Mouse (Mus musculus) heart, adult 2 months (tissue): ENCODE measurements at regions not wholly inside any gene's neighbourhood (a gene's known extent, or its start where the extent isn't known, plus 50 kb on each side); places are given as distances from the start of the nearest gene placed in this dataset.

Experiments used
- CTCF ChIP-seq: fragments of 200-600 bp; IDR thresholded peaks from 2 replicates; pipeline ENCODE4 v1.8.1; 2022; ENCODE audit warnings: antibody characterized with exemption, mild to moderate bottlenecking, moderate library complexity
- EP300 ChIP-seq: fragments of 200-500 bp; IDR thresholded peaks from 2 replicates; pipeline ENCODE4 v1.6.1; 2011; ENCODE audit warnings: low read depth, low read length, control low read depth; ENCODE audit not compliant: insufficient read depth
- POLR2A ChIP-seq: fragments of 200-500 bp; IDR thresholded peaks from 2 replicates; pipeline ENCODE4 v1.6.1; 2011; ENCODE audit warnings: mild to moderate bottlenecking, low read depth, low read length, control low read depth; ENCODE audit not compliant: insufficient read depth

DNA sequence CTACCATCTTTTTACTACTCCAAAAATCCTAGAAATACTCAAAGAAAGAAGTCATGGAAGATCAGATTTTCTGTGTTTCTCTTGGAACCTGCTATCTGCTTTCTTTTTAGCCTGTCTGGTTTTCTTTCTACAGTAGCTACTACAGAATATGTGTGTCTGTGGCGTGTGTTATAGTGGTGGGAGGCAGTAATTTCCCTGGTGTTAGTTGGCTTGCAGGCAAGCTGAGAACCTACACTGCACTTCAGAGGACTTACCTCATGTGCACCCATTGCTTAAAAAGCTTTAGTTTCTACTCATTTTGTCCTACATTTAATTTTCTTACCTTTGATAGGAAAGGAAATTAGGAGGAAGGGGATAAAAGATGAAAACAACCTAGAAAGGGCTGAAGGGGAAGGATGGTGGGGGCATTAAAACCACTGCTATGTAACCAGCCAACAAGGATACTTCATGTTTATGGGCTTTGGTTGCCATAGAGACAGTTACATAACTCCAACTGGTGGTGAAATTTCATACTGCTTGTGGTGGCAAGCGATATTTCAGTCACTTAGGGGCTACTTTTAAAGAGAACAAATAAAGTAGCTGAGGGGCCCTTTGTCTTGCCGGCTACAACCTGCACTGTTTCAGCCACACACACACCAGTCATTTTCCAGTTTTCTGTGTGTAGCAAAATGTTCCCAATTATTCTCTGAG is 274.7 kb upstream of the Eda2r start:
- TF ChIP-seq CTCF (no peak), POLR2A (no peak), EP300 (no peak)
